Mouse (Mus musculus) A20 (cell line): ENCODE results near the gene Fam207a.
A peak's percentile ranks its signal among the peaks of the same experiment; 100 is the strongest.

ENCODE experiments used
- DNase-seq: peaks from one replicate; pipeline ENCODE4 v3.0.0-alpha.2; 2011; ENCODE audit warnings: low read depth, low spot score

The Fam207a gene

DNA sequence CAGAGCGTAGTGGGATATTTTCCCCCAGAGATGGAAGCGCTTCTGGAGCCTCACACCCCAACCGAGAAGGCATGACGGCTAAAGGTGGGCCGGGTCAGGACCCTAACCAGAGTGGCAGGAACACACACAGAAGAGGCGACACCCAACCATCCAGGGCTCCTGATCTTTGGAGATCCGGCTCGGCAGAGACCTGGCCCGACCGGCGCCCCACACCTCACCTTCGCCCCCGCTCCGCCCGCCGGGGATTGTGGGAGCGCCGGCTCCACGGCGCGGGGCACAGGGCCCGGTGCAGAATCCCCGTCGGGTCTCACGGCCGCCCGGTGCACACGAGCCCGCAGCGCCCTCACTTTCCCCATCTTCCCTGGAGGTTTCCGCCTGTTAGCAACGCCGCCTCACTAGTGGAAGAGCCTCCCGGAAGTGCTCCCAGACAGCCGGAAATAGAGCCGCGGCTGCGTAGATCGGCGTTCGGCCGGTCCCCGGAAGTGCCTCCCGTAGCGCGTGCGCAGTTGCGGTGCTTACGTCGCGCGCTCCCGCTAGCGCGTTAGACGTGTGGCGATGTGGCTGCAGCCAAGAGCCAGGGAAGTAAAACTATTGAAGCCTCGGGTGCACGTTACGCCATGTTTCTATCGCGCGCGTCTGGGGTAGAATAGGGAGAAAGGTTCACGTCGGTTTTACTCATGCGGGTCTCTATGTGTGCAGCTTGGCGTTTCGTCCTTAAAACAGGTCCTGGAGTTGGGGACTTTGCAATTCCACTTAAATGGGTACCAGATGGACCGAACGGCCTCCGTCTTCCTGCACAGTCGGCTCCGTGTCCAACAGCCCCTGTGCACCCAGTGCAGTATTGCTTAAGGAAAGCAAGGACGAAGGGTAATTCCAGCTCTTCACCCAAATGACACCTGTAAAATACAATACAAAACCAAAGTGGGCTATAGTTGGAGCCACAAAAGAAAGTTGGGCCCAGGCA lies at the start of gene Fam207a:
TSS of gene Fam207a (minus strand) at position 401 of the 964 bp plus-strand sequence.
- DNase-seq = peak; percentile 97

DNA sequence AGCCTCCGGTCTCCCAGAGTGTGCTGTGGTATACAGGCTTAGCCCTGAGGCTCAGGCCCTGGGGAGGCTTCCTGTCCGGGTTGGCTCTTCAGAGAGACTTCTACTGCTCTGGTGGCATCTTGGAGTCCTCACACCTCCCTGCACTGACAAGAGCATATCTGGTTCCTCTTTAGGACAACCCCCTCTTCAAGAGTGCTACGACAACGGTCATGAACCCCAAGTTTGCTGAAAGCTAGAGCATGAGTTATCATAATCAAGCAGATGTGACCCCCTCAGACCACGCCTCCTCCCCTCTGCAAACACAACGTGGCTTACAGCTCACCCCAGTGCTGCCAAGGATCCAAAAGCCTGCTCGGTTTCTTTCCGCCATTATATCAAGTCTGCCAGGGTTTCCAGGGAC lies 49.4 kb upstream of the Fam207a start:
- DNase-seq = no peak

DNA sequence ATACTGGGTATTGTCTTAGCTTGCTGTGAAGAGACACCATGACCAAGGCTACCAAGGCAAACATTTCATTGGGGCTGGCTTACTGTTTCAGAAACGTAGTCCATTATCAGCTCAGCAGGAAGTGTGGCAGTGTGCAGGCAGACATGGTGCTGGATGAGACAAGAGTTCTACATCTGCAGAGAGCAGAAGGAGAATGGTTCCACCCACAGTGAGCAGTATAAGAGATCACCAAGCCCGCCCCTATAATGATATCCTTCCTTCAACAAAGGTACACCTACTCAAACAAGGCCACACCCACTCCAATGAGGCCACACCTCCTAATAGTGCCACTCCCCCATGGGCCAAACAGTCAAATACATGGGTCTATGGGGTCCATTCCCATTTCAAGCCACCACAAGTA lies 45.9 kb upstream of the Fam207a start:
- no peak for DNase-seq

GRCm38 (mm10) chr10:77560830-77561229 lies 45.2 kb upstream of the Fam207a start:
- DNase-seq = no peak

DNA sequence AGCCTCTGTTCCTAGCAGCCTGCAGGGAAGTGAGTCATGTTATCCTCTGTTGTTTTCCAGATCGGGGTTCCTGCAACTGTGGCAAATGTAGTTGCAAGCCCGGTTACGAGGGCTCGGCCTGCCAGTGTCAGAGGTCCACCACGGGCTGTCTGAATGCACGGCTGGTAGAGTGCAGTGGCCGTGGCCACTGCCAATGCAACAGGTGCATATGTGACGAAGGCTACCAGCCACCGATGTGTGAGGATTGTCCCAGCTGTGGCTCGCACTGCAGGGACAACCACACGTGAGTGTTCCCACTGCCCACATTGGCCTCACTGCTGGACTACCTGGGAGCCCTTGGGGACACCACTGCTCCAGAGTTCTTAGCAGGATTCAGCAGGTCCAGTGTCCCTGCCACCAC lies 44.5 kb upstream of the Fam207a start:
- DNase-seq = no peak

DNA sequence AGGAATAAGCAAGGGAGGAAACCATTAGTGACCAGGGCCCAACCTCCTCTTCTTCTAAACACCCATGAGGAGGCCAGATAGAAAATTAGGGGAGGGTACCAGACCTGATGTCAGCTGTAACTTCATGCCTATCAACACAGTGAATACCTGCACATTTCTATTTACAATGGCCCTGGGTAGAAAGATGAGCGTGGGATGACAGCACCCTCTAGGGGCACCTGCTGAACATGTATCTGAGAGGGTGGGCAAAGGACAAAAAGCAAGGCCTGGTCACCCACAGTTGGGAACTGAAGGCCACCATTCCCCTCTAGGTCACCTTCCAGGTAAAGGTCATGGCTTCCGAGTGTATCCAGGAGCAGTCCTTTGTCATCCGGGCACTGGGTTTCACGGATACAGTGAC lies 42.1 kb upstream of the Fam207a start:
- DNase-seq = no peak

DNA sequence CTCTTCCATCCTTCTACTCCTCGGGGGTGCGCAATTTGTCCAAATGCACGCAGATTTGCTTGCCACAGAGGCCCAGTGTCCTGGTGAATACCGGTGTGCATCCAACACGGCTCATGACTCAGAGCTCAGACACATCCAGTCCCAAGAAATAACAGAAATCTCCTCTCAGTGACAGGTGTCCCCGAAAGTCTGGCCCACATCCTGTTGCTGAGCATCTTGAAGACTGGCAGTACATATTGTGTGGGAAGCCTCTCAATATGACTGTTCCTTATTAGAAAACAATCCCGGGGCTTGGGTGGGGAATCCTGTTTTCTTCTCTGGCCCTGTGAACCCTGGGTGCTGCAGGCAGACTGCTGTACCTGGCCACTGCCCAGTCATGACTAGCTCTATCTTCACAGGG lies 41.0 kb upstream of the Fam207a start:
- no peak for DNase-seq

- no peak for DNase-seq
These were observed 39.3 kb upstream of the Fam207a start for GRCm38 (mm10) chr10:77554918-77555317.

DNA sequence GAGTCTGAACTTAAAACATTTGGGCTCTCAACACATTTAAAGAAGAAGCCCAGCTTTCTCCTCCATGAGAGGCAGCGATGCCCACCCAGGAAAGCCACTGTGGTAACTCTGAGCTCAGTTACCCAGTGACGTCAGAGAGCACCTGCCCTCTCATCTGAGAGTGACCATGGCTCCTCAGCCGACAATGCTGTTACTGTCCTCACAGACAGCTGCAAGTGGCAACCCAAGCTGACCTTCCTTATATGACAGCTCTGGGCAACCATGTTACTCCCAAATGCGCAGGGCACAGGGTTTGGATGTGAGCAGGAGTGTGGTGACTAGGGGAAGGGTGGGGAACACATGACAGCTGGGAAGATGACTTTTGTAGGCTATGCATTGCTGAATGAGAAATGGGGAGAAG lies 37.7 kb upstream of the Fam207a start:
- no peak for DNase-seq

DNA sequence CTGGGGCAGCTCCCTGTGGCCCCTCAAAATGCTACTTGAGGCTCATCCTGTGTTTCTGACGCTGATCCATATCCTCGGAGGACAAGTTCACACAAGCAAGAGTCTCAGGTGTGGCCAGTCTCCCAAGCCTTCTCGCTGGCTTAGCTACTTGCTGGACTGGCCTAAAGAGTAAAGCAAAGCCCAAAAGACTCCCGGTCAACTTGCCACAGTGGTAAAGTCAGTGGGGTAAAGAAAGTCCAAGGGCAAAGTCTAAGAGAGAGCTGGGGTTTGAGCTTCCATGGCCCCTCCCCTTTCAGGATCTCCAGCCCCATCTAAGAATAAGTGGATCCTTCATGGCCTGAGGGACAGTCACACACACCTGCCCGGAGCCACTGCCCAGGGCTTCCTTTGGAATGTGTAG lies 36.6 kb upstream of the Fam207a start:
- DNase-seq = no peak

GRCm38 (mm10) chr10:77550874-77551273 lies 35.3 kb upstream of the Fam207a start:
- no peak for DNase-seq

GRCm38 (mm10) chr10:77548576-77548975 lies 33.0 kb upstream of the Fam207a start:
- no peak for DNase-seq

- no peak for DNase-seq
These were observed 29.3 kb upstream of the Fam207a start for GRCm38 (mm10) chr10:77544916-77545315.

DNA sequence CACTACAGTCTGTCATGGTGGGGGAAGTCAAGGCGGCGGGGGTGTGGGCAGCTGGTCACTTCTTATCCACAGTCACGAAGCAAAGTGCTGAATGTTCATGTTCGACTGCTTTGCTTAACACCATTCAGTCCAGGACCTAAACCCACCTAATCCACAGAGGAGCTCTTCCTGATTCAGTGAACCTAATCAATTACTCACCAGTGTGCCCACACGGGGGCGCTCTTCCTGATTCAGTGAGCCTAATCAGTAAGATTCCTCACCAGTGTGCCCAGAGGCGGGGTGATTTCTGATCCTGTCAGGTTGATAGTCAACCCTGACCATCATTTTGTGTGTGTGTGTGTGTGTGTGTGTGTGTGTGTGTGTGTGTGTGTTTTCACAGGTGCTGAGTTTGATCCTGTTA lies 27.6 kb upstream of the Fam207a start:
- DNase-seq = peak; percentile 71

DNA sequence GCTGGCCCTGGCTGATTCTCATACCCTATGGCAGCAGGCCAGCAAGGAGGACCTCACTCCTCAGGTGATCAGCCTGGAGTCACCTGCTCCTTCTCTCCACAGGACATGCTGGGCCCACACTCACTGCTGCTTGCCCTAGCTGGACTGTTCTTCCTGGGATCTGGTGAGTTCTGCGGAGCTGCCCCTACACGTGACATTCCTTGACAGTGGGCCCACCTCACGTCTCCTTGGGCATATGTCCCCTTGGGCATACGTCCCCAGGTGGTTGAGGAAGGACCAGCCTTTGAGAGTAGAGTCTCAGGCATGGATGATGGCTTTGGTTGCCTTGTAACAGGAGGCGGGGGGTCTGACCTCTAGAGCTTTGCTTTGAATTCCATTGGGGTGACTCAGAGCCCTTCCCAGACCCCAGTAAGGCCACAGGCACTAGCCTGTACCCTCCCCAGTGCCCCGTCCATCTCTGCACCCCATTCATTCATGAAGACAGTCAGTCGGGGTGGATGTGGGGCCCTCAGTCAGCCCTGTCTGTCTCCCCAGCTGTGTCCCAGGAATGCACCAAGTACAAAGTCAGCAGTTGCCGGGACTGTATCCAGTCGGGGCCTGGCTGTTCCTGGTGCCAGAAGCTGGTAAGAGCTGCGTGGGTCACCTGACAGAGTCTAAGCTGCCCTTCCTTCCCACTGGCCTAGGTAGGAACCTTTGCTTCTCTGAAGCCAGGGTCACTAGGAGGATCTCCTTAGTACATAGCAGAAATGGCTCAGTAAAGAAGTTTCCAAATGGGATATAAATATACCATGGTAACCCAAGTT lies 26.5 kb upstream of the Fam207a start:
- no peak for DNase-seq

DNA sequence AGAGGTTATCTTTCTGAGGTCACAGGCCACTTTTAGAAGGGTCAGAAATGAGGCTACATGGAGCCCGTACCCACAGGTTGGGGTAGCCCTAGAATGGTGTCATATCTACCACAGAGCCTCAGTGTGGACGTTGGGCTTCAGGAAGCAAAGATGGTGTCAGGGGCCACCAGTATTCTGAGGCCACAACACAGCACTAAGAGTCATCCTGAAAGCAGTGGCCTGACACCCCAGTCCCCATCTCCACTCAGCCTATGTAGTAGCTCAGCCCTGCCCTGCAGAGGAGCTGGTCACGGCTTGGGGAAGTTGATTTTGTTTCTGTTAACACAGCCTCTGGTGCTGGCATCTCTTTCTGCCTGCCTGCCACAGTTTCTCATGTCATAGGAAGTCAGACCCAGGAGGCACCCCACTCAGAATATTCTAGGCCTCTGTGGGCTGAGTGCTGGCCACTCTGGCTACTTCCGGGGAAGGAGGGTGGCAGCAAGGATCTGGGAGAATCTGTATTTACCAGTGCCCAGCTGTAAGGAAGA lies 25.1 kb upstream of the Fam207a start:
- peak; percentile 27 for DNase-seq

- no peak for DNase-seq
These were observed 23.8 kb upstream of the Fam207a start for GRCm38 (mm10) chr10:77539320-77539945.

GRCm38 (mm10) chr10:77537215-77538209 lies 21.9 kb upstream of the Fam207a start:
- no peak for DNase-seq

GRCm38 (mm10) chr10:77536727-77537126 lies 21.1 kb upstream of the Fam207a start:
- DNase-seq = no peak

DNA sequence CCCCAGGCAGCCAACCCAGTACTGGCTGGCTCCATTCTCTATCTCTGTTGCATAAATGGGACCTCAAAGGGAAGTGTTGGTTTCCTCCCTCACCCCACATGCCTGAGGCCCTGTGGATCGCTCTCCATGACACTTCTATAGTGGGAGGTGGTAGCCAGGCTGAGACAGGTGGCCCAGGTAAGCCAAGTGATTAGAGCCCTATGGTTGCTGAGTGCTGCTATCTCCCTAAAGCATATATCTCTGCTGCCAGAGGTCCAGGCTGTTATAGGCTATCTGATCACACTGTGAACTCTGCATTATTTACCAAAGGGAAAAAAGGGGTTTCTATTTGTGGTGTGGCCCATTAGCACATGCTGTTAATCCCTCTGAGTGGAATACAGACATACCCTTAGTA lies 16.4 kb upstream of the Fam207a start:
- no peak for DNase-seq
